Mouse (Mus musculus) heart, adult 2 months (tissue): ENCODE measurements around the gene Pbld1. TPM values are rescaled to one million over a fixed set of nuclear protein-coding genes. Genes with fewer than 3 reads are reported as not detected.

Source experiments
- DNase-seq, 2 experiments: peaks; one replicate each; pipeline ENCODE4 v3.0.0; 2021
- H3K27ac ChIP-seq: fragments of 200-600 bp; 2 replicates; pipeline ENCODE4 v1.8.1; 2022
- H3K27me3 ChIP-seq: fragments of 200-500 bp; 2 replicates; pipeline ENCODE4 v1.6.1; 2012; ENCODE audit warnings: mild to moderate bottlenecking, low read length, inconsistent platforms, mixed read lengths; ENCODE audit not compliant: control insufficient read depth, insufficient read depth
- H3K36me3 ChIP-seq: fragments of 200-500 bp; 2 replicates; pipeline ENCODE4 v1.6.1; 2012; ENCODE audit warnings: low read length, inconsistent platforms; ENCODE audit not compliant: control insufficient read depth, insufficient read depth
- H3K4me1 ChIP-seq: fragments of 200-500 bp; 2 replicates; pipeline ENCODE4 v1.6.1; 2011; ENCODE audit warnings: low read length; ENCODE audit not compliant: control insufficient read depth, insufficient read depth
- H3K4me3 ChIP-seq: fragments of 200-600 bp; 2 replicates; pipeline ENCODE4 v1.8.1; 2022
- H3K79me2 ChIP-seq: fragments of 200-500 bp; replicated peaks from 2 replicates; pipeline ENCODE4 v1.6.1; 2012; ENCODE audit warnings: mild to moderate bottlenecking, inconsistent platforms, low read length, moderate library complexity, mixed read lengths; ENCODE audit not compliant: control insufficient read depth, insufficient read depth
- H3K9ac ChIP-seq: fragments of 200-500 bp; 2 replicates; pipeline ENCODE4 v1.6.1; 2012; ENCODE audit warnings: low read depth, mild to moderate bottlenecking, control low read depth, inconsistent platforms, low read length, mixed read lengths
- CTCF ChIP-seq: fragments of 200-600 bp; IDR thresholded peaks from 2 replicates; pipeline ENCODE4 v1.8.1; 2022; ENCODE audit warnings: antibody characterized with exemption, mild to moderate bottlenecking, moderate library complexity
- EP300 ChIP-seq: fragments of 200-500 bp; IDR thresholded peaks from 2 replicates; pipeline ENCODE4 v1.6.1; 2011; ENCODE audit warnings: low read depth, low read length, control low read depth; ENCODE audit not compliant: insufficient read depth
- POLR2A ChIP-seq: fragments of 200-500 bp; IDR thresholded peaks from 2 replicates; pipeline ENCODE4 v1.6.1; 2011; ENCODE audit warnings: mild to moderate bottlenecking, low read depth, low read length, control low read depth; ENCODE audit not compliant: insufficient read depth
- WGBS: fragments of 180-500 bp; shearing (Covaris S2); methylation state at CpG from one replicate; pipeline ENCODE4 v1.1.7; 2018; 5-methylcytosine and 5-hydroxymethylcytosine counted together
- intact Hi-C: fragments of 180-260 bp; cut with DNase I; formaldehyde crosslinking; loops from one replicate; pipeline ENCODE4 v1.15.1; 2025
- polyA plus RNA-seq: library from polyadenylated mRNA; depleted of rRNA; stranded (reverse); fragments of >200 nt; gene quantifications from 2 replicates; pipeline ENCODE4 v1.2.3, GENCODE M21; 2012
- total RNA-seq, 2 experiments: library from RNA; stranded (reverse); gene quantifications; 2 replicates each; pipeline ENCODE4 v1.2.3; 2021

The Pbld1 gene
- total and polyA plus RNA-seq, 3 experiments: 0.89 to 1.5 (median 1.2) TPM

DNA sequence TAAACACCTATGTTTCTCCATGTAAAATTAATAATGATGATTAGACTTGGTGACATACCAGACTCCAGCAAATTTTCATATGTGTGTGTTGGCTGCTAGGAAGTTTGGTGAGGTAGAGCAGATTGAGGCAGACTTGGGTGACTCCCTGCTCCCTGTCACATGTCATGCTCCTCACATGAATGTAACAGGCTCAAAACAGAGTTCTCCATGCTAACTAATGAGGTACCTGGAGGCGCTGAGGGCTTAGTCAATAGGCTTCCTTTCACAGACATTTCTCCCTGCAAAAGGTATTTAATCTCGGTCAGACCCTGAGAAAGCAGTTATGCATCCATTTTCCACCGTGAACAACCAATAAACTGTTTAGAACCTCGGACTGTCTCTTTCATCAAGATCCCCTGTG is 31.6 kb upstream of the Pbld1 start:
- Histone ChIP-seq H3K27me3 (no peaks in the 10 kb centered on the region), H3K36me3 (peaks cover 3% of the 10 kb centered on the region; the same call in 1 of the 2 replicates), H3K4me1 (peaks cover 5% of the 10 kb centered on the region), H3K79me2 (no peaks in the 10 kb centered on the region), H3K27ac (no peak overlapping the region), H3K9ac (no peak overlapping the region), H3K4me3 (no peak overlapping the region)
- intact Hi-C loops: loop anchor here (10.0 kb wide), 2 partner anchors 86 to 356 kb away; partner anchors contain the start of genes Dnajc12 and Sirt1
- WGBS: 91% methylated on average over 4 of the region's 4 CpGs
- TF ChIP-seq EP300: no peak
- no peak for DNase-seq

DNA sequence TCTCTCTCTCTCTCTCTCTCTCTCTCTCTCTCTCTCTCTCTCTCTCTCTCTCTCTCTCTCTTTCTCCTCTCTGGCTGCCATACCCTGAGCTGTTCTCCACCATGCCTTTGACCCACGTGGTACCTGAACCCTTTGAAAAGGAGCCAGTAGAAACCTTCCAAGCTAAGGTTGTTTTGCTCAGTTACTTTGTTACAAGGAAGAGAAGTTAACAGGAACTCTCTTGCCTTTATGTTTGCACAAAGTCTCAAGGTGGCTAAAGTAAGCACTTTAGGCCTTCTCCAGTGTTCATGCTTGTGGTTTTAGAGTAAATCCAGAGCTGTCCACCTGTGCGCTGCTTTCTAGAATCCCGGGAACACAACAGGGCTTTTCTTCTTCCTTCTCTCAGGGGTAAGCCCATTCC is 27.7 kb upstream of the Pbld1 start:
- Histone ChIP-seq H3K27me3 (no peaks in the 10 kb centered on the region), H3K27ac (no peak overlapping the region), H3K36me3 (no peaks in the 10 kb centered on the region), H3K9ac (no peak overlapping the region), H3K4me1 (no peaks in the 10 kb centered on the region), H3K79me2 (no peaks in the 10 kb centered on the region), H3K4me3 (no peak overlapping the region)
- TF ChIP-seq EP300 (no peak), POLR2A (no peak), CTCF (no peak)
- no peak for DNase-seq
- 80% methylated on average over 3 of the region's 3 CpGs for WGBS
- intact Hi-C loops: no loop called here

DNA sequence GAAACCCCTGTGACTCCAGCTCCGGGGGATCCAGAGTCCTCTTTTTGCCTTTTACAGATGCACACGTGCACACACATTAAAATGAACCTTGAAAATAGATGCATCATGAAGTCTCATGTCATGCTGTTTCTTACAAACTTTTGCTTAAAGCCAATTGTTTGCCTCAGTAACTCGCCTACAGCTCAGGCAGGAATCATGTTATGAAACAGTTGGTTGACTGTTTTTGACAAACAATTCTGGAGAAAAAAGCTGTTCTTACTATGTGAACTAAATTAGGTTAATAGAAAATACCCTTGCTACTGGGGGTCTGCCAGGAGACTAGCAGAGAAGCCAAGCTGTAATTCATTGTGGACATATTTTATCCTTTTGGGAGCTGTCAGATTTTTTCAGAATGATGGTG is 27.0 kb upstream of the Pbld1 start:
- no peak overlapping the region for H3K4me3 ChIP-seq
- TF ChIP-seq POLR2A (no peak), EP300 (no peak), CTCF (no peak)
- no peaks in the 10 kb centered on the region for H3K36me3 ChIP-seq
- H3K27me3 ChIP-seq: no peaks in the 10 kb centered on the region
- no peak for DNase-seq
- intact Hi-C loops: no loop called here
- no peak overlapping the region for H3K9ac ChIP-seq
- no peak overlapping the region for H3K27ac ChIP-seq
- H3K79me2 ChIP-seq: no peaks in the 10 kb centered on the region
- WGBS: 75% methylated on average over 3 of the region's 3 CpGs
- no peaks in the 10 kb centered on the region for H3K4me1 ChIP-seq

DNA sequence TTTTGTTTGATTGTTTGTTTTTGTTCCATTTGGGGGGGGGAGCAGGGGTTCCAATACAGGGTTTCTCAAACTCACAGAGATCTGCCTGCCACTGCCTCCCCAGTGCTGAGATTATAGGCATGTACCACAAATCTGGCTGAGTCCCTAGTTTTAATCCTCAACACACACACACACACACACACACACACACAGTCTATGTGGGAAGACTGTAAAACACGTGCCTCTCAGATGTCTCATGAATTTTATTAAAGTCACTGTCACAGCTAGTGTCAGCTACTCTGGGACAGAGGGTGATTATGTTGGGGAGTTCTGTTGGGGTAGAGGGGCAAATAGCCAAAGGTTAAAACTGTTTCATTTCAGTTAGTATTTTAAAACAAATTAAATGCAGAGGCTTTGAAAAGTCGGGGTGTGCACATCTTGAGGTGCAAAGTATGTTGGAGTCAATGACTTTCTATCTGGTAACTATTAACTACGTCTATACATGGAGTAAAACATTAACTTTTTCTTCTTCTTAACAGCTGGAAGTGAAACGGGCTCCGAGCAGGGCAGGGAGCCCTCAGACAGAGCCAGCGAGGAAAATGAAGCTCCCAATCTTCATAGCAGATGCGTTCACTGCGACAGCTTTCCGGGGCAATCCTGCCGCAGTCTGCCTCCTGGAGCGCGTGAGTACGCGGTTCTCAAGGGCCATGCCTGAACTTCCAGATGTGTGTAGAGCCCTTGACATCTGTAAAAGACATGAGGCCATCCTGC is 21.2 kb upstream of the Pbld1 start:
- no peak overlapping the region for H3K9ac ChIP-seq
- no peak overlapping the region for H3K27ac ChIP-seq
- no peak for TF ChIP-seq EP300
- no peak for TF ChIP-seq CTCF
- no peak for TF ChIP-seq POLR2A
- no peak for DNase-seq
- H3K79me2 ChIP-seq: no peaks in the 10 kb centered on the region
- 82% methylated on average over 14 of the region's 14 CpGs for WGBS
- H3K4me3 ChIP-seq: no peak overlapping the region
- no peaks in the 10 kb centered on the region for H3K27me3 ChIP-seq
- no peaks in the 10 kb centered on the region for H3K4me1 ChIP-seq
- intact Hi-C loops: no loop called here
- H3K36me3 ChIP-seq: no peaks in the 10 kb centered on the region

DNA sequence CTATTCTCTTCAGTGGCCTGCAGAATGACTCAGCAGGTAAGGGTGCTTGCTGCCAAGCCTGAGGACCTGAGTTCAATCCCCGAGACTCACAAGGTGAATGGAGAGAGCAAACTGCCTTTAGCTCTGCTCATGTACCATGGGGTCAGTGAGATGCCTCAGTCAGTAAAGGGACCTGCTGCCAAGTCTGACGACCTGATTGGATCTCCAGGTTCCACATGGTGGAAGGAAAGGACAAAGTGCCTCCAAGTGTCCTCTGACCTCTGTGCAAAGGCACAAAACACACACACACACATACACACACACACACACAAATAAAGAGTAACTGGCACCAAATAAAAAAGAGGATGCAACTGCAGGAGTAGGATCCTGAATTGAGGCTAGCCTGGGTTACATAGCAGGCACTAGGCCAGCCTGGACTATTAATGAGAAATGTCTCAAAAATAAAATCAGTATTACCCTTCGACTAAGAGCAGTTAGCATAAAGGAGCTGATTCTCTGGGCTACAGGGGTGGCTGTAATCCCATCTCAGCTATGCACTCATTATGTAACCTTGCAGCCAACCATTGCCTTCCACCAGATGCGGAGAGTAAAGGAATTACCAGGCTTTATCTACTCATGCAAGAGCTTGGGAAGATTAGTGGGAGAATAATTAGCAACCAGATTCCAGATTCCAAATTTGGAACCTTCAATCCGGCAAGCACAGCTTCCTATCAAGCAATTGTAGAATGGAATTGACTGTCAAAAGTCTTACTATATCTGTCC is 19.9 kb upstream of the Pbld1 start:
- Histone ChIP-seq H3K9ac (no peak overlapping the region), H3K27me3 (no peaks in the 10 kb centered on the region), H3K27ac (no peak overlapping the region), H3K36me3 (no peaks in the 10 kb centered on the region), H3K4me3 (no peak overlapping the region), H3K4me1 (no peaks in the 10 kb centered on the region), H3K79me2 (no peaks in the 10 kb centered on the region)
- TF ChIP-seq EP300 (no peak), CTCF (no peak), POLR2A (no peak)
- intact Hi-C loops: no loop called here
- 49% methylated on average over 5 of the region's 5 CpGs for WGBS
- no peak for DNase-seq

DNA sequence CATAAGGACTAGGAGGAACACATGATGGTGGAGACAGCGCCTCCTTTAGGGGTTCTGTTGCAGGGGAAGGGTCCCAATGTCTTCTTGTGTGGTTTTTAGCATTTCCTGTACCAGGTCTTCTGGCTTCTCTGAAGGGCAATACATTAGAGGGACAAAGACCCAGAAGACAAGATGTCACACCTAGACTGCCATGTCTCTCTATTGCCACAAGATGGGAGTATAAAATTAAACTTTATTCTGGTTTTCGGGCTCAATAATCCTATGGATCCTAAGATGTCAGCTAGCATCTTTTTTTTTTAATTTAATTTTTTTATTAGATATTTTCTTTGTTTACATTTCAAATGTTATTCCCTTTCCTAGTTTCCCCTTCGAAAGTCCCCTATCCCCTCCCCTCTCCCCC is 16.8 kb upstream of the Pbld1 start:
- Histone ChIP-seq H3K4me1 (no peaks in the 10 kb centered on the region), H3K36me3 (no peaks in the 10 kb centered on the region), H3K4me3 (no peak overlapping the region), H3K9ac (no peak overlapping the region), H3K27me3 (no peaks in the 10 kb centered on the region), H3K27ac (no peak overlapping the region), H3K79me2 (no peaks in the 10 kb centered on the region)
- intact Hi-C loops: loop anchor here (1.0 kb wide), 1 partner anchor 23 kb away; no protein-coding TSS in a partner anchor
- DNase-seq: no peak
- peak; percentile 68 for TF ChIP-seq CTCF
- no peak for TF ChIP-seq POLR2A
- WGBS: 55% methylated on average over 3 of the region's 3 CpGs
